Mouse (Mus musculus) liver, adult 2 months (tissue): Measurements from ENCODE around the gene Itgb1bp1.

Source experiments
- CTCF ChIP-seq: fragments of 200-500 bp; IDR thresholded peaks from 2 replicates; pipeline ENCODE4 v1.5.1; 2011; ENCODE audit warnings: low read depth, low read length, control low read depth
- POLR2A ChIP-seq: fragments of 200-500 bp; IDR thresholded peaks from 2 replicates; pipeline ENCODE4 v1.6.1; 2011; ENCODE audit warnings: low read length, control low read depth; ENCODE audit not compliant: insufficient read depth; ENCODE audit errors: extremely low read depth

GRCm38 (mm10) chr12:21228650-21229049 is 57.4 kb downstream of the Itgb1bp1 start:
- no peak for TF ChIP-seq CTCF
- TF ChIP-seq POLR2A: no peak
